Mouse (Mus musculus) 3T3-L1 (cell line): ENCODE results near the gene Syne4.

Experiments used
- DNase-seq: peaks from one replicate; pipeline ENCODE4 v3.0.0-alpha.2; 2015; ENCODE audit warnings: low read depth, low spot score

Syne4 gene

GRCm38 (mm10) chr7:30314721-30315155, at the start of gene Syne4:
Syne4 (plus strand) TSS chr7:30314807.
- DNase-seq, result no peak

GRCm38 (mm10) chr7:30265041-30265440, 49.6 kb upstream of the Syne4 start:
- no peak for DNase-seq

- DNase-seq, result no peak
These were observed 49.1 kb upstream of the Syne4 start for GRCm38 (mm10) chr7:30265531-30265930.

- DNase-seq, result no peak
These were observed 48.7 kb upstream of the Syne4 start for GRCm38 (mm10) chr7:30265935-30266334.

GRCm38 (mm10) chr7:30266780-30267179, 47.8 kb upstream of the Syne4 start:
- no peak for DNase-seq

GRCm38 (mm10) chr7:30269641-30270040, 45.0 kb upstream of the Syne4 start:
- no peak for DNase-seq

- DNase-seq, result no peak
These were observed 40.2 kb upstream of the Syne4 start for GRCm38 (mm10) chr7:30274383-30274782.

- peak; percentile 22 for DNase-seq
These were observed 35.7 kb upstream of the Syne4 start for GRCm38 (mm10) chr7:30278911-30279310.

- peak; percentile 72 for DNase-seq
These were observed 35.1 kb upstream of the Syne4 start for GRCm38 (mm10) chr7:30279536-30279935.

- peak; percentile 95 for DNase-seq
These were observed 34.5 kb upstream of the Syne4 start, which contains the start of the genes Thap8 and Wdr62 for GRCm38 (mm10) chr7:30279951-30280669. Thap8 (plus strand) TSS chr7:30280094. Wdr62 (minus strand) TSS chr7:30280419.

- DNase-seq, result peak; percentile 97
These were observed 33.9 kb upstream of the Syne4 start for GRCm38 (mm10) chr7:30280670-30281138.

GRCm38 (mm10) chr7:30281522-30281921, 33.1 kb upstream of the Syne4 start:
- DNase-seq, result no peak

- DNase-seq, result no peak
These were observed 31.9 kb upstream of the Syne4 start for GRCm38 (mm10) chr7:30282740-30283139.

- peak; percentile 65 for DNase-seq
These were observed 27.8 kb upstream of the Syne4 start for GRCm38 (mm10) chr7:30286701-30287410.

- no peak for DNase-seq
These were observed 26.6 kb upstream of the Syne4 start for GRCm38 (mm10) chr7:30288046-30288445.

GRCm38 (mm10) chr7:30289071-30289713, 25.4 kb upstream of the Syne4 start:
- no peak for DNase-seq

GRCm38 (mm10) chr7:30289714-30290399, 24.8 kb upstream of the Syne4 start:
- DNase-seq, result no peak

- peak; percentile 69 for DNase-seq
These were observed 23.1 kb upstream of the Syne4 start, which contains the start of gene Clip3 for GRCm38 (mm10) chr7:30291215-30292131. Clip3 (plus strand) TSS chr7:30291728.

GRCm38 (mm10) chr7:30293795-30294194, 20.8 kb upstream of the Syne4 start:
- DNase-seq, result no peak

- DNase-seq, result no peak
These were observed 20.3 kb upstream of the Syne4 start for GRCm38 (mm10) chr7:30294296-30294695.
